Mouse (Mus musculus): Measurements from ENCODE around the gene Gm5934. TPM values are rescaled to one million over a fixed set of nuclear protein-coding genes. Genes with fewer than 3 reads are reported as not detected.
"Not testable (repeated sequence)": the region's sequence is repeated elsewhere in the genome, so short reads cannot be mapped to it uniquely, and the experiment has no call there.

Gm5934 gene
- total RNA-seq (2015) (not detected in 2 replicates), total RNA-seq (2017) (not detected in 2 replicates)

DNA sequence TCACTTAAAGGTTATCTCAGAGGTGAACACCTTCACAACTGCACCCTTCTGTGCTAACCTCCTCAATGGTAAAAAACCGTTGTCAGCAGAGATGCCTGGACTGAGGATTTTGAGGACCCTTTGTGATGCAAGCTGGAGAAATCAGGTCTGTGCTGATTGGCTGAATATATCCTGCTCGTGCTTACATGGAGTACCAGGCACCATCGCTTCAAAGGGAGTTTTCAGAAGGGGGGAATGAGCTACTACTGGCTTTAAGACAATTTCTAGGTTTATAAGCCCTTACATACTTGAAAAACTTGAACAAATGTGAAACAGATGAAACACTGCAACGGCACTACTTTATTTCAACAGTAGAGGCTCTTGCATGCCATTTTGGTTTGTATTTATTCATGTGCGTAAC, at the start of gene Gm5934:
TSS of gene Gm5934 (minus strand) at position 101 of the 400 bp plus-strand sequence.
- ATAC-seq (ENCODE audit: poor library complexity, severe bottlenecking), result not testable (repeated sequence)

Other genes starting within 250 kb of the Gm5934 start
- not detected in 2 replicates for gene Gm4297, start 74.1 kb upstream of the Gm5934 start, total RNA-seq (2015)
- gene Gm4297, start 74.1 kb upstream of the Gm5934 start, total RNA-seq (2017), result not detected in 2 replicates

Measured in megakaryocyte, adult 5-6 weeks (primary cell).